13 mouse cellular contexts compared by ENCODE assay signal in the genomic region with DNA sequence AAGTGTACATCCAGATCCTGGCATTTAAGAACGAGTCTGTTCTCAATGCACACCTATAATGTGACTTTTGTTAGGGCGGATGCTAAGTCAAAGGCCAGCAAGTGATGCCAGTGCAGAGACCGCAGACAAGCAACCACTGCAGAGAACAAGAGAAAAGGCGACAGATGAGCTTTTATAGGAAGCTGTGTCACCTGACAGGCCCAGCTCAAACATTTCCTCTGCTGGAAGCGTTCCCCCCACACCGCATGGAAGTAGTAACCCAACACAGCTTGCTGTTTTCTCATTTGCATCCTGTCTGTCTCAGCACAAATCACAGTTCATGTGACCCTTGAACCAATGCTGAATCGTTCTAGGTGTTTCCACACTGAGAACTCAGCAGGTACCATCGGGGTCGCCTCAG. TPM values are rescaled to one million over a fixed set of nuclear protein-coding genes. Genes with fewer than 3 reads are reported as not detected.
DNase-seq lines count a peak whose midpoint lies in the region; ATAC-seq and TF ChIP-seq lines count a peak whose summit lies in the region.
"Had no signal": no experiment of that assay in that cellular context is flagged by ENCODE, and none has a peak within 500 bp of the region (broad histone marks: within the 10 kb centered on the region; RNA-seq: fewer than 3 reads in every experiment).

No protein-coding gene starts in this region.

- H3K27ac ChIP-seq in intestine, postnatal 0 days (ENCODE audit: low read depth, low read length): peak overlapping the region; percentile 5; the same call in 1 of the 2 replicates
- H3K27ac ChIP-seq: limb, embryonic 15.5 days; lung, embryonic 15.5 days had no signal

- H3K27me3 ChIP-seq in intestine, postnatal 0 days (replicated peaks; ENCODE audit: control insufficient read depth, insufficient read depth, low read length): no peaks in the 10 kb centered on the region
- H3K27me3 ChIP-seq: limb, embryonic 15.5 days; lung, embryonic 15.5 days; megakaryocyte, embryonic 14.5 days had no signal

- H3K4me1 ChIP-seq in intestine, postnatal 0 days (replicated peaks; ENCODE audit: control insufficient read depth, insufficient read depth, low read length): peaks cover 30% of the 10 kb centered on the region

- WGBS in intestine, postnatal 0 days: 46% methylated on average over 9 of the region's 9 CpGs

- no peak overlapping the region for H3K4me2 ChIP-seq in intestine, postnatal 0 days (replicated peaks; ENCODE audit: low read depth)
- H3K4me2 ChIP-seq: limb, embryonic 15.5 days; lung, embryonic 15.5 days had no signal

- TF ChIP-seq CTCF in intestine, postnatal 0 days (IDR thresholded peaks at IDR 0.05; ENCODE audit: low read depth): no peak

- H3K9ac ChIP-seq in intestine, postnatal 0 days (ENCODE audit: low read depth, low read length): no peak overlapping the region
- H3K9ac ChIP-seq: limb, embryonic 15.5 days; lung, embryonic 15.5 days had no signal

- no peak overlapping the region for H3K4me3 ChIP-seq in intestine, postnatal 0 days (ENCODE audit: low read depth, low read length)
- H3K4me3 ChIP-seq: limb, embryonic 15.5 days; lung, embryonic 15.5 days; megakaryocyte, embryonic 14.5 days had no signal

- no peaks in the 10 kb centered on the region for H3K36me3 ChIP-seq in intestine, postnatal 0 days (ENCODE audit: control insufficient read depth, insufficient read depth)
- H3K36me3 ChIP-seq: G1E; limb, embryonic 15.5 days; lung, embryonic 15.5 days had no signal

- ATAC-seq in intestine, postnatal 0 days: no peak

- H3K9me3 ChIP-seq in intestine, postnatal 0 days (ENCODE audit: control insufficient read depth): no peaks in the 10 kb centered on the region
- H3K9me3 ChIP-seq: limb, embryonic 15.5 days; lung, embryonic 15.5 days; megakaryocyte, embryonic 14.5 days had no signal

- DNase-seq in cerebellum, adult 18-20 months: peak; percentile 37 to 39
- DNase-seq in cerebellum, adult 9-11 months: no peak
- DNase-seq in kidney, postnatal 36 days: peak; percentile 18 to 24
- DNase-seq in kidney, adult 11 months: no peak
- peak; percentile 41 for DNase-seq in thymus, postnatal 4 days
- DNase-seq in testis, postnatal 14 days (ENCODE audit: low spot score): no peak
- DNase-seq in right cerebral cortex, postnatal 25 days: no peak
- DNase-seq: cerebellum, adult 8-10 months had no signal

RNA-seq across cellular contexts. Expression of a gene that starts 51.8 kb away (rescaled TPM):
- polyA plus RNA-seq in intestine, postnatal 0 days (2015; fragmentation: Nextera tagmentation; extraction: Ambion mirVana): 25.6 and 25.8 TPM in 2 replicates
- polyA plus RNA-seq: G1E had no signal

Comparison
In these comparisons a context has a peak if more than half of its experiments do, and no peak if none do; other contexts are left out.
1. DNase-seq: peak in cerebellum, adult 18-20 months (2 of 2), kidney, postnatal 36 days (2 of 2) and thymus, postnatal 4 days (single experiment); none in cerebellum, adult 9-11 months (single experiment), kidney, adult 11 months (single experiment), testis, postnatal 14 days (single experiment) and right cerebral cortex, postnatal 25 days (single experiment).